Mouse (Mus musculus) stomach, embryonic 15.5 days (tissue): Measurements from ENCODE around the gene Gm7075. TPM values are rescaled to one million over a fixed set of nuclear protein-coding genes. Genes with fewer than 3 reads are reported as not detected.

ENCODE experiments used
- ATAC-seq: fragments of 200-750 bp; cut with Nextera tagmentation; 2 replicates; pipeline ENCODE4 v1.8.0; 2017; ENCODE audit warnings: low read depth, moderate number of reproducible peaks, moderate TSS enrichment; ENCODE audit not compliant: insufficient read depth, low FRiP score
- H3K27ac ChIP-seq: fragments of 300-500 bp; sonication (generic); 2 replicates; pipeline ENCODE4 v1.5.1; 2015; ENCODE audit warnings: mild to moderate bottlenecking, inconsistent platforms
- H3K27me3 ChIP-seq: fragments of 300-500 bp; sonication (generic); replicated peaks from 2 replicates; pipeline ENCODE4 v1.6.1; 2015; ENCODE audit warnings: inconsistent platforms
- H3K36me3 ChIP-seq: fragments of 300-500 bp; sonication (generic); 2 replicates; pipeline ENCODE4 v1.6.1; 2015; ENCODE audit warnings: inconsistent platforms
- H3K4me1 ChIP-seq: fragments of 300-500 bp; sonication (generic); 2 replicates; pipeline ENCODE4 v1.6.1; 2015; ENCODE audit warnings: inconsistent platforms
- H3K4me2 ChIP-seq: fragments of 300-500 bp; sonication (generic); 2 replicates; pipeline ENCODE4 v1.6.1; 2015; ENCODE audit warnings: mild to moderate bottlenecking, inconsistent platforms
- H3K4me3 ChIP-seq: fragments of 300-500 bp; sonication (generic); replicated peaks from 2 replicates; pipeline ENCODE4 v1.5.1; 2015; ENCODE audit warnings: inconsistent platforms
- H3K9ac ChIP-seq: fragments of 300-500 bp; sonication (generic); 2 replicates; pipeline ENCODE4 v1.6.1; 2015; ENCODE audit warnings: inconsistent platforms
- H3K9me3 ChIP-seq: fragments of 300-500 bp; sonication (generic); 2 replicates; pipeline ENCODE4 v1.6.1; 2016; ENCODE audit warnings: inconsistent platforms
- WGBS: fragments of 180-500 bp; shearing (Covaris S2); methylation state at CpG from one replicate; pipeline ENCODE4 v1.1.7; 2015; 5-methylcytosine and 5-hydroxymethylcytosine counted together
- polyA plus RNA-seq: library from polyadenylated mRNA; unstranded; fragments of >200 nt; fragmentation: Nextera tagmentation; extraction: Ambion mirVana; gene quantifications from 2 replicates; pipeline ENCODE4 v1.2.1, GENCODE M21; 2015

Gm7075 gene
- polyA plus RNA-seq, 1 experiment from 2014 or later, result not detected

- Histone ChIP-seq H3K36me3 (no peaks in the 10 kb centered on the region), H3K4me3 (no peak overlapping the region), H3K27me3 (no peaks in the 10 kb centered on the region), H3K4me2 (no peak overlapping the region), H3K27ac (no peak overlapping the region), H3K9me3 (no peaks in the 10 kb centered on the region), H3K9ac (no peak overlapping the region), H3K4me1 (no peaks in the 10 kb centered on the region)
- WGBS, result 91% methylated on average over 7 of the region's 7 CpGs
- no peak for ATAC-seq
Observed at GRCm38 (mm10) chr10:63431221-63431736, 9.7 kb upstream of the Gm7075 start.

DNA sequence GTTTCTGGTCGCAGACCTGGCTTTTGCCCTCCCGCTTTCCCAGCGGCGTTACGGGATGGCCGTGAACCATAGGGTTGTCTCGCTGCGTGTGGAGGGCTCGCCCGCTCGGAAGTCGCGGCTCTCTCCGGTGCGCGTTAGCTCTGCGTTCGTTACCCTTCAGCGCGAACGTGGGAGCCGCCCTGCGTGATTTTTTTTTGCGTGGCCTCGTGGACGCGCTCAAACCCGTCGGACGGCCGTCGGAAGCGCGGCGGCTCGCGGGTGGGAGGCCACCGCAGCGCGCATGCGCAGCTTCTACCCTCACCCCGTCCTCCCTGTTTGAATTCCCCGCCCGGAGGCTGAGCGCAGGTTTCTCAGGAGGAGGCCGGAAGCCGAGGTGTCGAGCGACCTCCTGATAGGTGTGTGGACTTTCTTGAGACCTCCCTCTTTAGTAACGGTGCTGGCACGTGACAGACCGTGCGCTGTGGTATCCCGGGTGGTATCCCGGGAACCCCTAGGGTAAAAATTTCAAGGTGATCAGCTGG lies 8.3 kb upstream of the Gm7075 start, which contains the start of gene Ctnna3:
Ctnna3 (plus strand) TSS at position 314 of the 521 bp plus-strand sequence.
- under 1% methylated on average over 55 of the region's 55 CpGs for WGBS
- H3K36me3 ChIP-seq, result no peaks in the 10 kb centered on the region

GRCm38 (mm10) chr10:63429380-63429779 lies 7.8 kb upstream of the Gm7075 start:
- peak; percentile 93 for ATAC-seq
- peak overlapping the region; percentile 88 for H3K27ac ChIP-seq
- H3K4me3 ChIP-seq, result peak overlapping the region; percentile 85
- no peaks in the 10 kb centered on the region for H3K4me1 ChIP-seq
- H3K27me3 ChIP-seq, result no peaks in the 10 kb centered on the region
- no peaks in the 10 kb centered on the region for H3K9me3 ChIP-seq
- H3K36me3 ChIP-seq, result no peaks in the 10 kb centered on the region
- peak overlapping the region; percentile 83 for H3K4me2 ChIP-seq
- H3K9ac ChIP-seq, result peak overlapping the region; percentile 57
- under 1% methylated on average over 34 of the region's 34 CpGs for WGBS

More for the DNA sequence above, 8.3 kb upstream of the Gm7075 start, which contains the start of gene Ctnna3:
- peak within 1 kb of the TSS; percentile 83 for H3K4me2 ChIP-seq
- peak; percentile 94 for ATAC-seq
- no peaks in the 10 kb centered on the region for H3K9me3 ChIP-seq
- H3K4me3 ChIP-seq, result peak within 1 kb of the TSS; percentile 85
- peak within 1 kb of the TSS; percentile 57 for H3K9ac ChIP-seq
- H3K4me1 ChIP-seq, result no peaks in the 10 kb centered on the region
- H3K27me3 ChIP-seq, result no peaks in the 10 kb centered on the region
- peak within 1 kb of the TSS; percentile 88 for H3K27ac ChIP-seq

- 2% methylated on average over 11 of the region's 11 CpGs for WGBS
- Histone ChIP-seq H3K4me2 (peak overlapping the region; percentile 83), H3K9me3 (no peaks in the 10 kb centered on the region), H3K27me3 (no peaks in the 10 kb centered on the region), H3K9ac (peak overlapping the region; percentile 24; the same call in 1 of the 2 replicates), H3K4me1 (no peaks in the 10 kb centered on the region), H3K4me3 (peak overlapping the region; percentile 85), H3K36me3 (no peaks in the 10 kb centered on the region), H3K27ac (peak overlapping the region; percentile 44)
- no peak for ATAC-seq
Observed at GRCm38 (mm10) chr10:63429023-63429340, 7.4 kb upstream of the Gm7075 start.

- peak overlapping the region; percentile 44 for H3K27ac ChIP-seq
- ATAC-seq, result no peak
- peak overlapping the region; percentile 83 for H3K4me2 ChIP-seq
- peak overlapping the region; percentile 85 for H3K4me3 ChIP-seq
- H3K9ac ChIP-seq, result peak overlapping the region; percentile 24; the same call in 1 of the 2 replicates
- H3K27me3 ChIP-seq, result no peaks in the 10 kb centered on the region
- WGBS, result 17% methylated on average over 19 of the region's 19 CpGs
- H3K36me3 ChIP-seq, result no peaks in the 10 kb centered on the region
- no peaks in the 10 kb centered on the region for H3K4me1 ChIP-seq
- no peaks in the 10 kb centered on the region for H3K9me3 ChIP-seq
Observed at GRCm38 (mm10) chr10:63428243-63429022, 6.8 kb upstream of the Gm7075 start.

DNA sequence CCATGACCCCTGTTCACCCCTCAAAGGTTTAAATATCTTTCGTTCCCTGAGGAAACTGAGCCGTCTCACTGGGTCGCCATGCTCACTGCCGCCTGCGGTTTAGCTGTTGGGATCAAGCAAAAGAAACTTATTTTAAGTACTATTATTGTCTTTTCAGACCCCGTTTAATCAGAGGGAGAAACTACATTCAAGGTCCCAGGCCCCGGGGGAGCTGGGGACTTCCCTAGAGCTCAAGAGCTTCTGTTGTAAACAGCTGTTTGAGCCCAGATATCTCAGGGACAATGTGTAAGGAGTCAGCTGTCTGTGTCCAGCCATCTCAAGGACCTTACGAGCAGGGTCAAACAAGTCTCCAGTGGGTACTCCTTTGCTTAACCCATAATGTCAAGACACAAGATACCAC lies 5.6 kb upstream of the Gm7075 start:
- H3K36me3 ChIP-seq, result no peaks in the 10 kb centered on the region
- H3K9ac ChIP-seq, result no peak overlapping the region
- H3K9me3 ChIP-seq, result no peaks in the 10 kb centered on the region
- H3K27me3 ChIP-seq, result no peaks in the 10 kb centered on the region
- no peak overlapping the region for H3K27ac ChIP-seq
- H3K4me3 ChIP-seq, result no peak overlapping the region
- no peak overlapping the region for H3K4me2 ChIP-seq
- ATAC-seq, result no peak
- 77% methylated on average over 8 of the region's 8 CpGs for WGBS
- no peaks in the 10 kb centered on the region for H3K4me1 ChIP-seq

- H3K36me3 ChIP-seq, result no peaks in the 10 kb centered on the region
- H3K4me1 ChIP-seq, result no peaks in the 10 kb centered on the region
- H3K27ac ChIP-seq, result no peak overlapping the region
- H3K9ac ChIP-seq, result no peak overlapping the region
- no peaks in the 10 kb centered on the region for H3K27me3 ChIP-seq
- H3K4me3 ChIP-seq, result no peak overlapping the region
- H3K4me2 ChIP-seq, result no peak overlapping the region
- H3K9me3 ChIP-seq, result no peaks in the 10 kb centered on the region
- ATAC-seq, result no peak
Observed at GRCm38 (mm10) chr10:63424475-63424814, 2.9 kb upstream of the Gm7075 start.

DNA sequence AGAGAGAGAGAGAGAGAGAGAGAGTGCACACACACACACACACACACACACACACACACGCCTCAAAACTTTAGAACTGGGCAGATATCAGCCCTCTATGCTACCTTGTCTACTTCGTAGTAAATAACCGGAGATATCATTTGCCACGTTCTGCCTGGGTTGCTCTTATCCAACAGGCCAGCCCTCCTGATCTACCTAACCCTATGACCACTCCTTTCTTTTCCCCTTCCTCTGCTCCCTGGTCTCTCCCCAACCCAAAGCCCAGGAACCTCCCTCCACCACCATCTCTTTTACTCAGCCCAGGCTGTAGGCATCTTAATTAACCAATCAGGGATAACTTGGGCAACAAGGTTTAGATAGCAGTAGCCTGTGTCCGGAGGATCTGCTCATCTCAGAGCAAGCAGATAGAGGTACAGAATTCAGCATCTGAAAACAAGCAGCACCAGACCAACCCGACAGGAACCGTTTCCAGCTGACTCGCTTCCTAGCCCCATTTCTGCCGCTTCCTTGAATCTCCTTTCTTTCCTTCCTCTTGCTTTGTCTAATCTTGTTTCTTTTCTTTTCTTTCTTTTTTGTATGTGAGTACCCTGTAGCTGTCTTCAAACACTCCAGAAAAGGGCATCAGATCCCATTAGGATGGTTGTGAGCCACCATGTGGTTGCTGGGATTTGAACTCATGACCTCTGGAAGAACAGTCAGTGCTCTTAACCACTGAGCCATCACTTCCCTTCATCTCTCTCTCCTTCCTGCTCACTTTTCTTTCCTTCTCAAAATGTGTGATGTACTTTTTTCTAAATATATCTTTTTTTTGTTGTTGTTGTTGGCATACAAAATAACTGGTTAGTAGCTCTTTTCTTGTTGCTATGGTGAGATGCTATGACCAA lies 2.2 kb upstream of the Gm7075 start:
- H3K27me3 ChIP-seq, result no peaks in the 10 kb centered on the region
- no peak overlapping the region for H3K27ac ChIP-seq
- H3K4me2 ChIP-seq, result no peak overlapping the region
- H3K36me3 ChIP-seq, result no peaks in the 10 kb centered on the region
- no peaks in the 10 kb centered on the region for H3K4me1 ChIP-seq
- WGBS, result 80% methylated on average over 9 of the region's 9 CpGs
- ATAC-seq, result no peak
- no peak overlapping the region for H3K4me3 ChIP-seq
- no peaks in the 10 kb centered on the region for H3K9me3 ChIP-seq
- H3K9ac ChIP-seq, result no peak overlapping the region

DNA sequence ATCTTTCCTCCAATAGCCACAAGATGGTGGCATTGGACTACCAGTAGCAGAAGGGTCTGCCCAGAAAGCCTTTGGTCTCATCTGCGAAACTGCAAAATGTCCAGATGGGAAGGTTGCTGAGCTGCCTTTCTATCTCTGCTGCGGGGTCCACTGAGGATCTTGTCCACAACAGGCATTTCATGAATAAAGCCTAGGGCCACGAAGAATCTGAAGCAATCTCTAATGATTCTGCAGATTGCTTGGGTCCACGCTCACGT lies 1.1 kb upstream of the Gm7075 start:
- WGBS, result 79% methylated on average over 5 of the region's 5 CpGs
- Histone ChIP-seq H3K4me1 (no peaks in the 10 kb centered on the region), H3K9me3 (no peaks in the 10 kb centered on the region), H3K4me2 (no peak overlapping the region), H3K36me3 (no peaks in the 10 kb centered on the region), H3K27ac (no peak overlapping the region), H3K9ac (no peak overlapping the region), H3K27me3 (no peaks in the 10 kb centered on the region), H3K4me3 (no peak overlapping the region)
- no peak for ATAC-seq

DNA sequence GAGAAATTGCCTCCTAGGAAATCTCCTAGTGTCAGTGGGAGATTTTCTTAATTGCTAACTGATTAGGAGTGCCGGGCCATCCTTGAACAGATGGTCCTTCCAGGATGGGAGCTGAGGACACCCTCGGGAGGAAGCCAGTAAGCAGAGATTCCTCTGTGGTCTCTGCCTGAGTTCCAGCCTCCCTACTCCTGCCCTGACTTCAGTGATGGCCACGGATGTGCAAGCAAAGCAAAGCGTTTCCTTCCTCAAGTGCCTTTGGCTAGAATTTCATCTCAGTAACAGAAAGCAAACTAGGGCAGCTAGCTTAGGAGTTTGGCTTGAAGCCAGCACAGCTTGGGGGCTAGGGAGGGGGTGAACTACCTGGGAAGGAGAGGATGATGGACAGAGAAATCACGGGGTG lies 4.5 kb downstream of the Gm7075 start:
- 48% methylated on average over 5 of the region's 5 CpGs for WGBS
- no peaks in the 10 kb centered on the region for H3K4me1 ChIP-seq
- no peaks in the 10 kb centered on the region for H3K27me3 ChIP-seq
- H3K9me3 ChIP-seq, result no peaks in the 10 kb centered on the region
- ATAC-seq, result no peak
- no peaks in the 10 kb centered on the region for H3K36me3 ChIP-seq
- no peak overlapping the region for H3K4me3 ChIP-seq
- H3K9ac ChIP-seq, result no peak overlapping the region
- no peak overlapping the region for H3K27ac ChIP-seq
- no peak overlapping the region for H3K4me2 ChIP-seq

- Histone ChIP-seq H3K27me3 (no peaks in the 10 kb centered on the region), H3K4me2 (peak overlapping the region; percentile 25; the same call in 1 of the 2 replicates), H3K36me3 (no peaks in the 10 kb centered on the region)
Observed at GRCm38 (mm10) chr10:63415850-63416249, 5.7 kb downstream of the Gm7075 start.

DNA sequence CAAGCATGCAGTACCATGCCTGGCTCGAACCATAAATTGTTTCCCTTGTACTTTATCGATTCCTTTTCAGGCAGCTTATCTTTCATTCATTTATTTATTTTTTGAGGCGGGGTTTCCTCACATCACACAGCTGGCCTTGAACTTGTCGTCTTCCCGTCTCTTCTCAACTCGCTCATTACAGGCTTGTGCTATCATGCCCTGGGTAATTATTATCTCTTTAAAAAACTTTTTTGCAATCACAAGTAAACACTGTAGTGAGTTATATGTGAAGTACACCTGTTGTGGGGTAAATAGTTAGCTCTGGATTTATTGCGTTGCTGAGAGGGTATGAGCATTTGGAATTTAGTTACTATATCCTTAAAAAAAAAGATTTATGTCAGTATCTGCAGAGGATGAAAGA lies 6.3 kb downstream of the Gm7075 start:
- Histone ChIP-seq H3K9me3 (no peaks in the 10 kb centered on the region), H3K27me3 (no peaks in the 10 kb centered on the region), H3K27ac (no peak overlapping the region), H3K4me1 (no peaks in the 10 kb centered on the region), H3K4me3 (no peak overlapping the region), H3K4me2 (no peak overlapping the region), H3K9ac (no peak overlapping the region), H3K36me3 (no peaks in the 10 kb centered on the region)
- ATAC-seq, result no peak
- 49% methylated on average over 7 of the region's 7 CpGs for WGBS

More at GRCm38 (mm10) chr10:63415850-63416249, 5.7 kb downstream of the Gm7075 start:
- Histone ChIP-seq H3K9me3 (no peaks in the 10 kb centered on the region), H3K4me3 (no peak overlapping the region), H3K9ac (no peak overlapping the region), H3K4me1 (no peaks in the 10 kb centered on the region), H3K27ac (no peak overlapping the region)
- ATAC-seq, result no peak
- WGBS, result 34% methylated on average over 7 of the region's 7 CpGs
